Mouse (Mus musculus) cerebellum, adult 11 months (tissue): ENCODE measurements at regions not wholly inside any gene's neighbourhood (a gene's known extent, or its start where the extent isn't known, plus 50 kb on each side); places are given as distances from the start of the nearest gene placed in this dataset.

Experiments
- DNase-seq: peaks from one replicate; pipeline ENCODE4 v3.0.0; 2022

GRCm38 (mm10) chr2:167751585-167751984, 62.0 kb upstream of the Tmem189 start:
- no peak for DNase-seq

- no peak for DNase-seq
Measured at GRCm38 (mm10) chr2:167748297-167748696, 58.7 kb upstream of the Tmem189 start.

DNA sequence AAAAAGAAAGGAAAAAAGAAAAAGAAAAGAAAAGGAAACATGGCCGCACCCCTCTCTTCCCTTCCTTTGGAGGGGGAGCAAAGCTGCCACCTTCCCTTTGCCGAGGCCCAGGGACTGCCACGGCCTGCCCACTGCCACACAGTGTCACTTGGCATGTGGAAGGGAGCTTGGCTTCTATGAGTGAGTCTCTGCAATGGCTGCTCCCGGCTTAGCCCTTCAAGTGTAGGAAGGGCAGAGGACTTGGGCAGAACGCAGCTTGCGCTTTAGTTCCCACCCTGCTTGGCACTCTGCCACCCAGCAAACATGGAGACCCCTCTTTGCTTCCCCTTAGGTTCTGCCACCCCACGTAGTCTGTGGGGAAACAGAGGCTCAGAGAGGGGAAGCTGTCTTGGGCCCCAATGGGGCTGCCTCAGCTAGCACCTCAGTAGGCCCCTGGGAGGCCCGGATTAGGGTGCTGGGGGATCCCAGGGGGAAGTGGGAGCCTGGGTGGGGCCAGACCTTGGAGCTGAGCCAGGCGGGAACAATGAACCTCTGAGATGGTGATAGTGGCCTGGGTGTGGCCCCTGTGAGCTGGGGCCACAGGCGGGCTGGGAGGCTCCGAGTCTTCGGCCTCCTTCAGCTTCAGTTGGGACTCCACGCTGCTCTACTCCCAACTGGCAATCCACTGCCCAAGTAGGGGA, 57.7 kb upstream of the Tmem189 start:
- no peak for DNase-seq

GRCm38 (mm10) chr2:167746344-167746743, 56.7 kb upstream of the Tmem189 start:
- DNase-seq, result no peak

GRCm38 (mm10) chr2:167745409-167745808, 55.8 kb upstream of the Tmem189 start:
- DNase-seq, result no peak

DNA sequence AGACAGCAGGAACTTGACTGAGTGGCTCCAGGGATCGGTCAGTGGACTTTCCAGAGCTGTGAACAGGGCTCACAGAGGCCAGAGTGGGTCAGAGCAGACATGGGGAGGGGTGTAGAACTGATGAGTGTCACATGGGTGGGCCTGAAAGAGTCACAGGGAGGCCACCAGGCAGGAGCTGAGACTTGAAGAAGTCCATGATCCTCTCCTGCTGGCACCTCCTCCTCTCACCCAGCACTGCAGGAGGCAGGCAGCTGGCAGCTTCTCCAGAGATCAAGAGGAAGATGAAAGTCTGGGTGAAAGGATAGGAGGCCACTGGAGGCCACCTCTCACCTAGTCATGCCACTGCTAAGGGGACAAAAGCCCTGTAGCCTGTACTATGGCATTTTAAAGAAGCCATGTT, 54.5 kb upstream of the Tmem189 start:
- DNase-seq, result no peak

- DNase-seq, result no peak
Measured at GRCm38 (mm10) chr2:167742479-167742878, 52.9 kb upstream of the Tmem189 start.

GRCm38 (mm10) chr2:167740516-167741189, 51.0 kb upstream of the Tmem189 start:
- DNase-seq, result no peak
